Mouse (Mus musculus) heart, adult 8-10 months (tissue): ENCODE results near the gene Ms4a4a. TPM values are rescaled to one million over a fixed set of nuclear protein-coding genes. Genes with fewer than 3 reads are reported as not detected.

Source experiments
- DNase-seq: peaks from one replicate; pipeline ENCODE4 v3.0.0; 2022; ENCODE audit warnings: low spot score
- total RNA-seq, 4 experiments: library from RNA; stranded (reverse); gene quantifications; 2 replicates each; pipeline ENCODE4 v1.2.4; 2022

Gene Ms4a4a
- total RNA-seq, 4 experiments from 2014 or later = 1.5 to 5.5 (median 2.8) TPM

GRCm38 (mm10) chr19:11435058-11435834, 59.9 kb downstream of the Ms4a4a start:
- DNase-seq = no peak

Other genes starting within 250 kb of the Ms4a4a start
- gene 1700017D01Rik, start 244.6 kb upstream of the Ms4a4a start, total RNA-seq = not detected
- not detected for gene 1700025F22Rik, start 210.2 kb upstream of the Ms4a4a start, total RNA-seq
- not detected for gene Ms4a13, start 178.8 kb upstream of the Ms4a4a start, total RNA-seq
- gene Ms4a12, start 143.1 kb upstream of the Ms4a4a start, total RNA-seq = not detected
- gene Ms4a1, start 109.3 kb upstream of the Ms4a4a start, total RNA-seq = under 1 TPM; 0.33 to 0.78 (median 0.34) TPM
- not detected for gene Ms4a5, start 91.7 kb upstream of the Ms4a4a start, total RNA-seq
- gene Ms4a14, start 61.1 kb upstream of the Ms4a4a start, total RNA-seq = under 1 TPM in 3 of 4 experiments, not detected in 1; 0.12 to 0.20 (median 0.13) TPM
- gene Ms4a7, start 39.4 kb upstream of the Ms4a4a start, total RNA-seq = 1 to 10 TPM in 2 of 4 experiments, under 1 TPM in 2; 0.59 to 1.9 (median 1.2) TPM
- under 1 TPM in 1 of 4 experiments, not detected in 3; 0.34 TPM for gene Ms4a4c, start 29.2 kb downstream of the Ms4a4a start, total RNA-seq
- under 1 TPM; 0.19 to 0.79 (median 0.37) TPM for gene Ms4a4b, start 68.0 kb downstream of the Ms4a4a start, total RNA-seq
- gene Ms4a6c, start 93.8 kb downstream of the Ms4a4a start, total RNA-seq = 1 to 10 TPM; 3.7 to 4.7 (median 4.1) TPM
- under 1 TPM in 2 of 4 experiments, not detected in 2; 0.40 to 0.57 TPM for gene Gm8369, start 110.4 kb downstream of the Ms4a4a start, total RNA-seq
- gene Ms4a6b, start 141.0 kb downstream of the Ms4a4a start, total RNA-seq = 1 to 10 TPM; 2.4 to 5.9 (median 3.6) TPM
- 1 to 10 TPM; 4.9 to 6.9 (median 6.7) TPM for gene Ms4a4d, start 161.3 kb downstream of the Ms4a4a start, total RNA-seq
- 1 to 10 TPM; 2.1 to 3.5 (median 3.0) TPM for gene Ms4a6d, start 229.3 kb downstream of the Ms4a4a start, total RNA-seq
- not detected for gene Ms4a2, start 248.2 kb downstream of the Ms4a4a start, total RNA-seq